8 mouse cellular contexts compared by ENCODE assay signal in the genomic region with DNA sequence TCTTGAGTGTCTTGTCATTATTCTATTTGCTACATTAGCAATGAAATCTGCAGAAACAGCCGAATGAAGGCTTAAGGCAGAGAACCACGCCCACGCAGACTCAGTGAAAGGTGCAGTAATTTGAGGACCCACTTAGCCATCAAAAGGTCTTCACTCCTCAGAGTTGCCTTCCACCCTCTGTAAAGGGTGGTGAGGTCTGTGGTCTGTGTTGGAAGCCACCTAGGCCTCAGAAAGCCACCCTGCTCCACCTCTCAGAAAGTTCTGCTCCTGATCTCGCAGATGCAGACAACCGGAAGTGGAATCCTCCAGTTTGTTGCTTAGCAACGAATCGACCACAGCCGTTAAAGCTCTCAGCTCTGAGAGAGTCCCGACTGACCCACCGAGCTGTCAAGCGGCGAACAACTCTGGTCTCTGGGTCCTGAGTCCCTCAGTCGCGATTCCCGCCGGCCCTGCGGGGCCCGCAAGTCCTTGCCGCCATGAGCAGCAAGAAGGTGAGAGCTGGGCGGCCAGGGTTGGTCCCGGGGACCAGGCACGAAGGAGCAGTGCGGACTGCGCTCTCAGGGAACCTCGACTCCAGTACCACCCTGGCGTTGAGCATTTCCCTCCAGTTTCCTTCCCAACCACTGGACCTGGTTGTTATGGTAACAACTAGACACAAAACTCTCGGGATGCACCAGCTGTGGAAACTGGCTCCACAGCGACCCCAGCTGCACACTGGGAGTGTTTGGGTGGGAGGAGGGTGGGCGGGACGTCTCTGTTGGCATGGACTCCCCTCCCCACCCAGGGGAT. TPM values are rescaled to one million over a fixed set of nuclear protein-coding genes. Genes with fewer than 3 reads are reported as not detected.
DNase-seq lines count a peak whose midpoint lies in the region; ATAC-seq lines count a peak whose summit lies in the region.

A gene (plus strand): TSS at position 456 of the 789 bp plus-strand sequence.

- H3K36me3 ChIP-seq in heart, embryonic 13.5 days: no peaks in the 10 kb centered on the region
- no peaks in the 10 kb centered on the region for H3K36me3 ChIP-seq in forebrain, embryonic 16.5 days (ENCODE audit: control insufficient read depth, insufficient read depth)
- no peaks in the 10 kb centered on the region for H3K36me3 ChIP-seq in limb, embryonic 10.5 days
- no peaks in the 10 kb centered on the region for H3K36me3 ChIP-seq in neural tube, embryonic 12.5 days

- H3K4me2 ChIP-seq in heart, embryonic 13.5 days: peak within 1 kb of the TSS; percentile 94
- peak within 1 kb of the TSS; percentile 80 for H3K4me2 ChIP-seq in forebrain, embryonic 16.5 days (ENCODE audit: low read length)
- H3K4me2 ChIP-seq in neural tube, embryonic 12.5 days (replicated peaks): peak within 1 kb of the TSS; percentile 88

- peak within 1 kb of the TSS; percentile 77 for H3K9ac ChIP-seq in heart, embryonic 13.5 days
- H3K9ac ChIP-seq in forebrain, embryonic 16.5 days (replicated peaks; ENCODE audit: low read depth, low read length): peak within 1 kb of the TSS; percentile 49
- H3K9ac ChIP-seq in neural tube, embryonic 12.5 days: peak within 1 kb of the TSS; percentile 35; the same call in 1 of the 2 replicates

- H3K27me3 ChIP-seq in heart, embryonic 13.5 days (replicated peaks): no peaks in the 10 kb centered on the region
- no peaks in the 10 kb centered on the region for H3K27me3 ChIP-seq in forebrain, embryonic 16.5 days (replicated peaks; ENCODE audit: control insufficient read depth, insufficient read depth, low read length)
- H3K27me3 ChIP-seq in limb, embryonic 10.5 days (ENCODE audit: low read depth, poor library complexity, severe bottlenecking): no peaks in the 10 kb centered on the region
- no peaks in the 10 kb centered on the region for H3K27me3 ChIP-seq in neural tube, embryonic 12.5 days (replicated peaks)

- H3K4me1 ChIP-seq in heart, embryonic 13.5 days: peaks cover 3% of the 10 kb centered on the region; the same call in 1 of the 2 replicates
- no peaks in the 10 kb centered on the region for H3K4me1 ChIP-seq in forebrain, embryonic 16.5 days (replicated peaks; ENCODE audit: control insufficient read depth, insufficient read depth, low read length)
- H3K4me1 ChIP-seq in limb, embryonic 10.5 days: peaks cover 7% of the 10 kb centered on the region
- H3K4me1 ChIP-seq in neural tube, embryonic 12.5 days: no peaks in the 10 kb centered on the region

- 9% methylated on average over 30 of the region's 30 CpGs for WGBS in heart, embryonic 13.5 days
- 10% methylated on average over 30 of the region's 30 CpGs for WGBS in forebrain, embryonic 16.5 days
- 12% methylated on average over 30 of the region's 30 CpGs for WGBS in limb, embryonic 10.5 days
- WGBS in neural tube, embryonic 12.5 days: 10% methylated on average over 30 of the region's 30 CpGs

- no peaks in the 10 kb centered on the region for H3K9me3 ChIP-seq in heart, embryonic 13.5 days
- H3K9me3 ChIP-seq in forebrain, embryonic 16.5 days (ENCODE audit: control insufficient read depth, low read length): no peaks in the 10 kb centered on the region
- no peaks in the 10 kb centered on the region for H3K9me3 ChIP-seq in limb, embryonic 10.5 days (replicated peaks)
- H3K9me3 ChIP-seq in neural tube, embryonic 12.5 days: no peaks in the 10 kb centered on the region

- ATAC-seq in heart, embryonic 13.5 days (ENCODE audit: extremely low read depth, insufficient number of reproducible peaks, low FRiP score, low TSS enrichment): no peak; the same call in none of the 2 replicates
- ATAC-seq in forebrain, embryonic 16.5 days: peak; percentile 86
- ATAC-seq in neural tube, embryonic 12.5 days (ENCODE audit: low FRiP score, low read depth): peak; percentile 82

- H3K27ac ChIP-seq in heart, embryonic 13.5 days (replicated peaks): no peak within 1 kb of the TSS
- H3K27ac ChIP-seq in forebrain, embryonic 16.5 days (ENCODE audit: low read length): no peak within 1 kb of the TSS
- peak within 1 kb of the TSS; percentile 64; the same call in 1 of the 2 replicates for H3K27ac ChIP-seq in limb, embryonic 10.5 days
- H3K27ac ChIP-seq in neural tube, embryonic 12.5 days: no peak within 1 kb of the TSS

- no peak for DNase-seq in heart, adult 9 months (ENCODE audit: low spot score in 2 of 2)
- peak; percentile 48 for DNase-seq in WW6 (ENCODE audit: low read depth, low spot score)
- peak; percentile 58 for DNase-seq in limb, embryonic 10.5 days (ENCODE audit: low spot score)
- peak; percentile 42 for DNase-seq in thymus, postnatal 4 days
- no peak for DNase-seq in urinary bladder, postnatal 36 days (ENCODE audit: low spot score in 2 of 2)

- peak within 1 kb of the TSS; percentile 63 for H3K4me3 ChIP-seq in heart, embryonic 13.5 days
- peak within 1 kb of the TSS; percentile 46 for H3K4me3 ChIP-seq in forebrain, embryonic 16.5 days (replicated peaks; ENCODE audit: low read length)
- H3K4me3 ChIP-seq in limb, embryonic 10.5 days: peak within 1 kb of the TSS; percentile 57
- peak within 1 kb of the TSS; percentile 48 for H3K4me3 ChIP-seq in neural tube, embryonic 12.5 days

RNA-seq across cellular contexts. Expression of the gene that starts here (rescaled TPM):
- 0.04 TPM in 2 replicates for polyA plus RNA-seq in heart, embryonic 13.5 days (2015; fragmentation: Nextera tagmentation; extraction: Ambion mirVana)
- 0.12 and 0.13 TPM in 2 replicates for polyA plus RNA-seq in forebrain, embryonic 16.5 days (2015; fragmentation: Nextera tagmentation; extraction: Ambion mirVana)
- polyA plus RNA-seq in limb, embryonic 10.5 days (2016; fragmentation: Nextera tagmentation; extraction: Ambion mirVana): 0.05 and 0.08 TPM in 2 replicates
- polyA plus RNA-seq in neural tube, embryonic 12.5 days (2016; fragmentation: Nextera tagmentation; extraction: Ambion mirVana): 0.09 and 0.11 TPM in 2 replicates

Comparison
In these comparisons a context has a peak if more than half of its experiments do, and no peak if none do; other contexts are left out.
1. Peak in ATAC-seq, H3K4me3 ChIP-seq, H3K9ac ChIP-seq and H3K4me2 ChIP-seq in forebrain, embryonic 16.5 days; RNA of the gene not detected or under 1 TPM.
2. Peak in DNase-seq, H3K4me3 ChIP-seq and H3K27ac ChIP-seq in limb, embryonic 10.5 days; RNA of the gene not detected or under 1 TPM.
3. Peak in ATAC-seq, H3K4me3 ChIP-seq, H3K9ac ChIP-seq and H3K4me2 ChIP-seq in neural tube, embryonic 12.5 days; RNA of the gene not detected or under 1 TPM.
4. DNase-seq: peak in WW6 (single experiment) and thymus, postnatal 4 days (single experiment); none in heart, adult 9 months (0 of 2) and urinary bladder, postnatal 36 days (0 of 2).
5. Peak in every context shown above with its lines, with median percentiles within 50 percentile points of each other: H3K4me2 ChIP-seq, H3K4me3 ChIP-seq and H3K9ac ChIP-seq.